In the genomic region with DNA sequence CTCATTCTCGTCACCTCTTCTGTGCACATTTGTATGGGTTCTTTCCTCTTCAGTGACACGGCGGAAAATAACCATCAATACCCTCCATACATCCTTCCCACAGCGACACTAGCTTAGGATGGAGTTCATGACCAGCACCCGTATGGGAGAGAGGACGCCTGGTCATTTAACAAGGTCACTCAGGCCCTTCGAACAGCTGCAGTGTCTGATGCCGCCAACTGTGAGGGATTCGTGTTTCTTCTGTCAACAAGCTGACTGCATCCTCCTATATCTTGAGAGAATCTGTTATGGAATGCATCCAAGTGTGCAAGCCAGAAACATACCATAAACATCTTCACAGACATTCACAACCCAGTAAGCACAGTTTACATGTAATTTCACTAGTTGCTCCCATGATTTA, we compare ENCODE assay signal across 34 mouse cellular contexts.
DNase-seq lines count a peak whose midpoint lies in the region; ATAC-seq and TF ChIP-seq lines count a peak whose summit lies in the region.
"Had no signal": no experiment of that assay in that cellular context is flagged by ENCODE, and none has a peak within 500 bp of the region (broad histone marks: within the 10 kb centered on the region; RNA-seq: fewer than 3 reads in every experiment).

No protein-coding gene starts in this region.

- WGBS in forebrain, embryonic 14.5 days, result 85% methylated on average over 9 of the region's 9 CpGs
- 90% methylated on average over 9 of the region's 9 CpGs for WGBS in forebrain, embryonic 10.5 days
- WGBS in kidney, postnatal 0 days, result 38% methylated on average over 9 of the region's 9 CpGs
- WGBS in kidney, adult 2 months, result 60% methylated on average over 9 of the region's 9 CpGs
- 65% methylated on average over 9 of the region's 9 CpGs for WGBS in stomach, embryonic 15.5 days
- WGBS in stomach, postnatal 0 days, result 60% methylated on average over 9 of the region's 9 CpGs

- TF ChIP-seq CTCF in kidney, postnatal 0 days (IDR thresholded peaks at IDR 0.05; ENCODE audit: low read depth), result no peak
- TF ChIP-seq CTCF in kidney, adult 2 months (conservative IDR thresholded peaks at IDR 0.05; ENCODE audit: insufficient read depth, insufficient read length, low read depth, low read length), result no peak
- no peak for TF ChIP-seq CTCF in stomach, postnatal 0 days (IDR thresholded peaks at IDR 0.05; ENCODE audit: low read depth)

- TF ChIP-seq POLR2A in kidney, adult 2 months (IDR thresholded peaks at IDR 0.05; ENCODE audit: low read depth, low read length), result no peak

- no peak for TF ChIP-seq EP300 in stomach, postnatal 0 days (optimal IDR thresholded peaks at IDR 0.05)

- no peak overlapping the region for H3K4me2 ChIP-seq in forebrain, embryonic 14.5 days (ENCODE audit: low read length)
- H3K4me2 ChIP-seq in kidney, postnatal 0 days (ENCODE audit: low read length), result no peak overlapping the region
- H3K4me2 ChIP-seq in stomach, embryonic 15.5 days, result no peak overlapping the region
- no peak overlapping the region for H3K4me2 ChIP-seq in stomach, postnatal 0 days (replicated peaks; ENCODE audit: low read depth)
- H3K4me2 ChIP-seq: embryonic facial prominence, embryonic 13.5 days; forebrain, embryonic 13.5 days; heart, embryonic 13.5 days; hindbrain, embryonic 15.5 days; limb, embryonic 15.5 days; liver, embryonic 13.5 days; neural tube, embryonic 15.5 days had no signal

- H3K36me3 ChIP-seq in forebrain, embryonic 14.5 days (ENCODE audit: control insufficient read depth, insufficient read depth, low read length), result no peaks in the 10 kb centered on the region
- H3K36me3 ChIP-seq in forebrain, embryonic 10.5 days (replicated peaks), result no peaks in the 10 kb centered on the region
- H3K36me3 ChIP-seq in kidney, postnatal 0 days (ENCODE audit: insufficient read depth, low read length), result no peaks in the 10 kb centered on the region
- H3K36me3 ChIP-seq in kidney, adult 2 months (ENCODE audit: control insufficient read depth, insufficient read depth, low read length), result no peaks in the 10 kb centered on the region
- no peaks in the 10 kb centered on the region for H3K36me3 ChIP-seq in stomach, embryonic 15.5 days
- H3K36me3 ChIP-seq in stomach, postnatal 0 days (ENCODE audit: control insufficient read depth, insufficient read depth, low read length), result no peaks in the 10 kb centered on the region
- H3K36me3 ChIP-seq: embryonic facial prominence, embryonic 13.5 days; G1E; heart, embryonic 13.5 days; hindbrain, embryonic 10.5 days; hindbrain, embryonic 15.5 days; limb, embryonic 15.5 days; liver, embryonic 13.5 days; neural tube, embryonic 15.5 days had no signal

- H3K27ac ChIP-seq in forebrain, embryonic 14.5 days (ENCODE audit: low read depth, low read length), result no peak overlapping the region
- H3K27ac ChIP-seq in forebrain, embryonic 10.5 days, result no peak overlapping the region
- H3K27ac ChIP-seq in kidney, postnatal 0 days, result no peak overlapping the region
- H3K27ac ChIP-seq in kidney, adult 2 months (ENCODE audit: insufficient read depth, low read depth, low read length), result no peak overlapping the region
- H3K27ac ChIP-seq in stomach, embryonic 15.5 days, result peak overlapping the region; percentile 4; the same call in 1 of the 2 replicates
- H3K27ac ChIP-seq in stomach, postnatal 0 days (replicated peaks), result no peak overlapping the region
- H3K27ac ChIP-seq: embryonic facial prominence, embryonic 13.5 days; forebrain, embryonic 13.5 days; heart, embryonic 13.5 days; hindbrain, embryonic 10.5 days; hindbrain, embryonic 15.5 days; left cerebral cortex, adult 2 months; limb, embryonic 15.5 days; liver, embryonic 13.5 days; macrophage; neural tube, embryonic 15.5 days had no signal

- no peak overlapping the region for H3K4me3 ChIP-seq in forebrain, embryonic 14.5 days (ENCODE audit: low read depth, low read length)
- H3K4me3 ChIP-seq in forebrain, embryonic 10.5 days, result no peak overlapping the region
- no peak overlapping the region for H3K4me3 ChIP-seq in kidney, postnatal 0 days (replicated peaks; ENCODE audit: low read depth, low read length)
- no peak overlapping the region for H3K4me3 ChIP-seq in kidney, adult 2 months (ENCODE audit: insufficient read depth, low read depth, low read length)
- H3K4me3 ChIP-seq in stomach, embryonic 15.5 days (replicated peaks), result no peak overlapping the region
- H3K4me3 ChIP-seq in stomach, postnatal 0 days (ENCODE audit: low read depth, low read length), result no peak overlapping the region
- H3K4me3 ChIP-seq: embryonic facial prominence, embryonic 13.5 days; forebrain, embryonic 13.5 days; heart, embryonic 13.5 days; hindbrain, embryonic 10.5 days; hindbrain, embryonic 15.5 days; left cerebral cortex, adult 2 months; limb, embryonic 15.5 days; liver, embryonic 13.5 days; neural tube, embryonic 15.5 days had no signal

- H3K4me1 ChIP-seq in forebrain, embryonic 14.5 days (ENCODE audit: control insufficient read depth, insufficient read depth, low read length), result no peaks in the 10 kb centered on the region
- H3K4me1 ChIP-seq in forebrain, embryonic 10.5 days, result no peaks in the 10 kb centered on the region
- 0 out of 2 replicates have a peak, but pooled peaks cover 6% of the 10 kb centered on the region for H3K4me1 ChIP-seq in kidney, postnatal 0 days (replicated peaks; ENCODE audit: insufficient read depth, low read length)
- H3K4me1 ChIP-seq in kidney, adult 2 months (ENCODE audit: control insufficient read depth, insufficient read depth, low read length), result 0 out of 2 replicates have a peak, but pooled peaks cover 2% of the 10 kb centered on the region
- no peaks in the 10 kb centered on the region for H3K4me1 ChIP-seq in stomach, embryonic 15.5 days
- no peaks in the 10 kb centered on the region for H3K4me1 ChIP-seq in stomach, postnatal 0 days (replicated peaks; ENCODE audit: control insufficient read depth, insufficient read depth)
- H3K4me1 ChIP-seq: forebrain, embryonic 13.5 days; liver, embryonic 13.5 days had no signal

- no peaks in the 10 kb centered on the region for H3K27me3 ChIP-seq in forebrain, embryonic 14.5 days (replicated peaks; ENCODE audit: control insufficient read depth, insufficient read depth, low read length)
- no peaks in the 10 kb centered on the region for H3K27me3 ChIP-seq in forebrain, embryonic 10.5 days (ENCODE audit: poor library complexity, severe bottlenecking)
- no peaks in the 10 kb centered on the region for H3K27me3 ChIP-seq in kidney, postnatal 0 days (ENCODE audit: insufficient read depth, low read length)
- no peaks in the 10 kb centered on the region for H3K27me3 ChIP-seq in kidney, adult 2 months (replicated peaks; ENCODE audit: control insufficient read depth, insufficient read depth, low read length)
- H3K27me3 ChIP-seq in stomach, embryonic 15.5 days (replicated peaks), result no peaks in the 10 kb centered on the region
- no peaks in the 10 kb centered on the region for H3K27me3 ChIP-seq in stomach, postnatal 0 days (ENCODE audit: control insufficient read depth, insufficient read depth, low read length)
- H3K27me3 ChIP-seq: embryonic facial prominence, embryonic 13.5 days; forebrain, embryonic 13.5 days; heart, embryonic 13.5 days; hindbrain, embryonic 15.5 days; limb, embryonic 15.5 days; liver, embryonic 13.5 days; neural tube, embryonic 15.5 days had no signal

- H3K9ac ChIP-seq in forebrain, embryonic 14.5 days (ENCODE audit: low read length), result no peak overlapping the region
- H3K9ac ChIP-seq in kidney, postnatal 0 days (ENCODE audit: low read depth, low read length), result no peak overlapping the region
- H3K9ac ChIP-seq in stomach, embryonic 15.5 days, result no peak overlapping the region
- H3K9ac ChIP-seq in stomach, postnatal 0 days (ENCODE audit: low read length), result no peak overlapping the region
- H3K9ac ChIP-seq: embryonic facial prominence, embryonic 13.5 days; forebrain, embryonic 13.5 days; heart, embryonic 13.5 days; hindbrain, embryonic 15.5 days; limb, embryonic 15.5 days; liver, embryonic 13.5 days; neural tube, embryonic 15.5 days had no signal

- ATAC-seq in forebrain, embryonic 14.5 days, result no peak
- no peak for ATAC-seq in kidney, postnatal 0 days (replicated peaks; ENCODE audit: low FRiP score, low read depth)
- no peak for ATAC-seq in stomach, embryonic 15.5 days (ENCODE audit: insufficient read depth, low FRiP score, low read depth)
- ATAC-seq in stomach, postnatal 0 days (ENCODE audit: low FRiP score, low TSS enrichment), result no peak
- ATAC-seq: forebrain, embryonic 13.5 days; inflammation-experienced regulatory T-cells, adult 6 months had no signal

- peak; percentile 12 for DNase-seq in forebrain, embryonic 14.5 days (ENCODE audit: low spot score)
- no peak for DNase-seq in forebrain, embryonic 10.5 days (ENCODE audit: extremely low spot score, low spot score)
- DNase-seq in kidney, postnatal 0 days (ENCODE audit: low spot score), result peak; percentile 43
- no peak for DNase-seq in kidney, adult 2 months
- DNase-seq in stomach, postnatal 0 days (ENCODE audit: low spot score), result no peak
- no peak for DNase-seq in adrenal gland, adult 8-10 months
- DNase-seq: adrenal gland, postnatal 10 days; cerebellum, adult 11-12 months; cerebellum, adult 9-11 months; embryo, embryonic 11 days; gastrocnemius, postnatal 25 days; heart, adult 18-20 months; heart, postnatal 14 days; kidney, adult 11 months; kidney, postnatal 14 days; liver, embryonic 13.5 days; lung, adult 2 months; midbrain, embryonic 14.5 days; retina, postnatal 1 day; right cerebral cortex, postnatal 14 days; thymus, adult 18-20 months; thymus, postnatal 25 days had no signal

- H3K9me3 ChIP-seq in forebrain, embryonic 14.5 days (replicated peaks; ENCODE audit: control insufficient read depth, low read length), result no peaks in the 10 kb centered on the region
- no peaks in the 10 kb centered on the region for H3K9me3 ChIP-seq in forebrain, embryonic 10.5 days
- no peaks in the 10 kb centered on the region for H3K9me3 ChIP-seq in kidney, postnatal 0 days (replicated peaks; ENCODE audit: low read length)
- H3K9me3 ChIP-seq in stomach, embryonic 15.5 days, result no peaks in the 10 kb centered on the region
- H3K9me3 ChIP-seq in stomach, postnatal 0 days (ENCODE audit: control insufficient read depth, low read length), result no peaks in the 10 kb centered on the region
- H3K9me3 ChIP-seq: embryonic facial prominence, embryonic 13.5 days; forebrain, embryonic 13.5 days; heart, embryonic 13.5 days; hindbrain, embryonic 10.5 days; hindbrain, embryonic 15.5 days; limb, embryonic 15.5 days; liver, embryonic 13.5 days; neural tube, embryonic 15.5 days had no signal

Comparison
In these comparisons a context has a peak if more than half of its experiments do, and no peak if none do; other contexts are left out.
1. DNase-seq: peak in forebrain, embryonic 14.5 days (single experiment) and kidney, postnatal 0 days (single experiment); none in forebrain, embryonic 10.5 days (single experiment), kidney, adult 2 months (single experiment), stomach, postnatal 0 days (single experiment) and adrenal gland, adult 8-10 months (single experiment).